Mouse (Mus musculus) megakaryocyte, embryonic 14.5 days (primary cell): ENCODE data around the gene Dach1.

Experiments used
- FLI1 ChIP-seq: IDR thresholded peaks from 2 replicates; pipeline ENCODE4 v1.6.1; 2012; ENCODE audit warnings: low read length, inconsistent platforms, mixed read lengths
- GATA1 ChIP-seq: IDR thresholded peaks from 3 replicates; pipeline ENCODE4 v1.6.1; 2012; ENCODE audit warnings: mixed read lengths, low read length, inconsistent platforms, borderline replicate concordance

- TF ChIP-seq GATA1 (no peak), FLI1 (no peak)
Measured at GRCm38 (mm10) chr14:97998584-97998983, 171.0 kb downstream of the Dach1 start.
